Mouse (Mus musculus): Measurements from ENCODE around the gene Ahcyl2.

- TF ChIP-seq CTCF (IDR thresholded peaks at IDR 0.05; ENCODE audit: extremely low read depth, insufficient read depth, low read length) = no peak
- TF ChIP-seq POLR2A (IDR thresholded peaks at IDR 0.05; ENCODE audit: extremely low read depth, insufficient read depth, low read length) = no peak
Measured at GRCm38 (mm10) chr6:29772236-29772635, 4.4 kb downstream of the Ahcyl2 start.

Measured in cortical plate, adult 2 months (tissue).